ENCODE assay signal across 28 mouse cellular contexts in the genomic region with DNA sequence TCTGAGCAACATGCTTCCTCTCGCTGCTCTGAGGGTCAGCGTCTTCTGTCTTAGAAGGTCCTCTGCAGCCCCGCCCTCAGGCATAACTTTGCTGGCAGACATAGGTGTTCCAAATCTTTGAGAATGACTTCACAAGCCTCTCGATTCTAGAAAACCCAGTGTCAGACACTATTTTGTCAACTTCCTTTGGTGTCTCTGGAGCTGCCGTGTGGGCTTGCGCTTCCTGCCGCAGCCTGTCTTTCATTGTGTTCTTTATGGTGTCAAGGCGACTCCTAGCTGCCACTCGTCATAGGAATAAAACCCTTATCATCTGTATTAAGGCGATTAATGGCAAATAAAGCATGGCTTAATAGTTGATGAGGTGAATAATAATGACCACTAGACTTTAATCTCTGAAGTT. TPM values are rescaled to one million over a fixed set of nuclear protein-coding genes. Genes with fewer than 3 reads are reported as not detected.
DNase-seq lines count a peak whose midpoint lies in the region; ATAC-seq and TF ChIP-seq lines count a peak whose summit lies in the region.
"Had no signal": no experiment of that assay in that cellular context is flagged by ENCODE, and none has a peak within 500 bp of the region (broad histone marks: within the 10 kb centered on the region; RNA-seq: fewer than 3 reads in every experiment).

No protein-coding gene starts in this region.

- 0 out of 2 replicates have a peak, but pooled peaks have one; percentile 23 for ATAC-seq in megakaryocyte progenitor cell, adult 5-6 weeks (replicated peaks; ENCODE audit: poor library complexity)
- ATAC-seq: hindbrain, postnatal 0 days; liver, postnatal 0 days; midbrain, embryonic 13.5 days had no signal

- TF ChIP-seq CTCF in spleen, adult 2 months (IDR thresholded peaks at IDR 0.05; ENCODE audit: extremely low read depth, insufficient read depth, insufficient read length, insufficient replicate concordance) = no peak

- no peak for DNase-seq in spleen, adult 2 months (ENCODE audit: low read depth in 1 of 2, low spot score in 2 of 2)
- no peak for DNase-seq in spleen, postnatal 10 days (ENCODE audit: low spot score in 2 of 2)
- DNase-seq in T-cell, adult 2 months (ENCODE audit: low spot score) = peak; percentile 52
- peak; percentile 40 for DNase-seq in thymus, postnatal 4 days
- no peak for DNase-seq in kidney, adult 9 months
- no peak for DNase-seq in lung, postnatal 4 days
- DNase-seq in cerebellum, adult 8-10 months = no peak
- DNase-seq: adrenal gland, postnatal 14 days; cerebellum, adult 9-11 months; gastrocnemius, postnatal 25 days; heart, adult 18-20 months; heart, postnatal 10 days; kidney, adult 2 months; kidney, postnatal 25 days; layer of hippocampus, postnatal 36 days; liver, postnatal 0 days; lung, postnatal 10 days; right cerebral cortex, postnatal 25 days had no signal

- H3K4me1 ChIP-seq in spleen, adult 2 months (ENCODE audit: control insufficient read depth, insufficient read depth, insufficient read length) = no peaks in the 10 kb centered on the region
- H3K4me1 ChIP-seq: embryonic facial prominence, embryonic 12.5 days; heart, embryonic 12.5 days; limb, embryonic 12.5 days; neural tube, embryonic 12.5 days; stomach, embryonic 15.5 days had no signal

- H3K4me3 ChIP-seq in spleen, adult 2 months (ENCODE audit: extremely low read depth, insufficient read depth, insufficient read length) = peak overlapping the region; percentile 18; the same call in 1 of the 2 replicates
- H3K4me3 ChIP-seq: embryonic facial prominence, embryonic 12.5 days; heart, embryonic 12.5 days; layer of hippocampus, adult 2 months; limb, embryonic 12.5 days; midbrain, embryonic 13.5 days; neural tube, embryonic 12.5 days; stomach, embryonic 15.5 days had no signal

- no peaks in the 10 kb centered on the region for H3K36me3 ChIP-seq in spleen, adult 2 months (ENCODE audit: control insufficient read depth, insufficient read depth, low read length)
- H3K36me3 ChIP-seq: embryonic facial prominence, embryonic 12.5 days; heart, embryonic 12.5 days; limb, embryonic 12.5 days; midbrain, embryonic 13.5 days; neural tube, embryonic 12.5 days; stomach, embryonic 15.5 days had no signal

- WGBS in spleen, adult 2 months = 37% methylated on average over 10 of the region's 10 CpGs

- no peaks in the 10 kb centered on the region for H3K27me3 ChIP-seq in spleen, adult 2 months (ENCODE audit: control insufficient read depth, insufficient read depth, low read length)
- H3K27me3 ChIP-seq: CH12.LX; embryonic facial prominence, embryonic 12.5 days; heart, embryonic 12.5 days; limb, embryonic 12.5 days; midbrain, embryonic 13.5 days; neural tube, embryonic 12.5 days; stomach, embryonic 15.5 days had no signal

- H3K27ac ChIP-seq in spleen, adult 2 months (ENCODE audit: insufficient read depth, low read length) = no peak overlapping the region
- H3K27ac ChIP-seq: embryonic facial prominence, embryonic 12.5 days; hindbrain, postnatal 0 days; layer of hippocampus, adult 2 months; limb, embryonic 12.5 days; midbrain, embryonic 13.5 days; neural tube, embryonic 12.5 days; stomach, embryonic 15.5 days had no signal

- no peak for TF ChIP-seq POLR2A in spleen, adult 2 months (IDR thresholded peaks at IDR 0.05; ENCODE audit: low read depth, low read length)

RNA-seq across cellular contexts. Expression of a gene that starts 24.0 kb away (rescaled TPM):
- 80.9 and 90.6 TPM in 2 replicates for polyA plus RNA-seq in spleen, adult 2 months (2012; rRNA removed)
- 241 TPM in 2 replicates for total RNA-seq in megakaryocyte progenitor cell, adult 5-6 weeks (2015)
- 406 and 410 TPM in 2 replicates for total RNA-seq in megakaryocyte progenitor cell, adult 5-6 weeks (2017)

Comparison
In these comparisons a context has a peak if more than half of its experiments do, and no peak if none do; other contexts are left out.
1. DNase-seq: peak in T-cell, adult 2 months (single experiment) and thymus, postnatal 4 days (single experiment); none in spleen, adult 2 months (0 of 2), spleen, postnatal 10 days (0 of 2), kidney, adult 9 months (single experiment), lung, postnatal 4 days (0 of 2) and cerebellum, adult 8-10 months (single experiment).